20 mouse cellular contexts compared by ENCODE assay signal in the genomic region with DNA sequence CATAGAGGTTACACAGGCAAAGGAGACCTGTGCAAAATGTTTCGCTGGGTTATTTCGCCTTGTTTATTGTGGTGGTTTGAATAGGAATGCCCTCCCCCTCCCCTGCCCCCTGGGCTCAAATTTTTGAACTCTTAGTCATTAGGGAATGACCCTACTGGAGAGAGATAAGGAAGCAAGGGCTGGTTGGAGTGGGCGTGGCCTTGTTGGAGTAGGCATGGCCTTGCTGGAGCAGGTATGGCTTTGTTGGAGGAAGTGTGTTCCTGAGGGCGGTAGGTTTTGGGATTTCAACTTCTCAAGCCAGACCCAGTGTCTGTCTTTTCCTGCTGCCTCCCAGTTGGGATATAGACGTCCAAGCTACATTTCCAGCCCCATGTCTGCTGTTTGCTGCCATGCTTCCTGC.
"Had no signal": no experiment of that assay in that cellular context is flagged by ENCODE, and none has a peak within 500 bp of the region (broad histone marks: within the 10 kb centered on the region; RNA-seq: fewer than 3 reads in every experiment).

No protein-coding gene starts in this region.

- ATAC-seq: midbrain, embryonic 16.5 days had no signal

- H3K9me3 ChIP-seq: midbrain, embryonic 10.5 days; midbrain, embryonic 12.5 days; neural tube, embryonic 12.5 days; stomach, embryonic 15.5 days had no signal

- H3K27ac ChIP-seq: liver, embryonic 14.5 days; midbrain, embryonic 10.5 days; midbrain, embryonic 12.5 days; neural tube, embryonic 12.5 days; stomach, embryonic 15.5 days; stomach, postnatal 0 days had no signal

- H3K36me3 ChIP-seq: midbrain, embryonic 10.5 days; midbrain, embryonic 12.5 days; neural tube, embryonic 12.5 days; stomach, embryonic 15.5 days had no signal

- H3K9ac ChIP-seq: liver, embryonic 14.5 days; lung, embryonic 14.5 days; midbrain, embryonic 12.5 days; neural tube, embryonic 12.5 days; stomach, embryonic 15.5 days had no signal

- DNase-seq: lung, adult 18-20 months; lung, embryonic 14.5 days; lung, postnatal 10 days; lung, postnatal 4 days; midbrain, embryonic 14.5 days; retina, postnatal 1 day; right cerebral cortex, adult 18-20 months; right cerebral cortex, postnatal 25 days; right cerebral cortex, postnatal 4 days; thymus, adult 2 months; thymus, postnatal 25 days; thymus, postnatal 4 days had no signal

- H3K4me3 ChIP-seq: midbrain, embryonic 10.5 days; midbrain, embryonic 12.5 days; myocyte; neural tube, embryonic 12.5 days; stomach, embryonic 15.5 days had no signal

- H3K4me2 ChIP-seq: lung, embryonic 14.5 days; midbrain, embryonic 12.5 days; neural tube, embryonic 12.5 days; stomach, embryonic 15.5 days had no signal

- H3K27me3 ChIP-seq: neural tube, embryonic 12.5 days had no signal
